Mouse (Mus musculus) kidney, adult 11 months (tissue): ENCODE data around the gene Iqub.

ENCODE experiments used
- DNase-seq: peaks from one replicate; pipeline ENCODE4 v3.0.0; 2022

The Iqub gene

DNA sequence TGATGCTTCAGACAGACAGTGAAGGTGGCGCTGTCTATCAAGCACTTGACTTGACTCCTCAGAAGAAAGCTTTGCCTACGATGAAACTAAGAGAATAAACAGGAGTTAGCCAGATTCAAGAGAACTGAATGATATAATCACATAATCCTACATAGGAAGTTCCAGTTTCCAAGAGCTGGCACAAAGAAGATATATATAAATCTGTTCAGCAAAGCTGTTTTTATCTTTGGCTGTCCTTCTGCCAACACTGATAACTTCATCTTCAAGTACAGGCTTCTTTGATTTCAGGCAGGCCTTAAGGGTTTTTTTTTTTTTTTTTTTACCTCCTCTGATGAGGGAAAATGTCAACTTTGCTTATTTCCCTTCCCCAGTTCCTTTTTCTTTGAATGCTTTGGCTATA, 44.7 kb downstream of the Iqub start:
- DNase-seq = no peak

DNA sequence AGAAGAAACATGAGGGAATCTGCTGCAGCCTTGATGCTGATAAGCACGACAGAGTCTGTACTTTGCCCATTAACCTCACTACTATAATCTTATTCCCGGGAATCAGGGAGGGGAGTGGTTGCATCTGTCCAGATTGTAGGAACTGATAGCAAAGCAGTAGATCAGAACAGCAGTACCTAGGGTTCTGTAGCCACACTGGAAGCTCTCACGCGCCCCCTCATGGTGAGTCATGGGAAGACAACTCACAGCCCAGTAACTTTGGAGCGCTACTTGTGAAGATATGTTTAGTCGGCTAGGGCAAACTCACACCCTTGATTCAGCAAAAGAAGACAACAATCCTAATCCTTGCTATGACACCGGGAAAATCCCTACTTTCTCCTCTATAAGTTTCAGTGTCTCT, 58.8 kb downstream of the Iqub start:
- DNase-seq = peak; percentile 49

DNA sequence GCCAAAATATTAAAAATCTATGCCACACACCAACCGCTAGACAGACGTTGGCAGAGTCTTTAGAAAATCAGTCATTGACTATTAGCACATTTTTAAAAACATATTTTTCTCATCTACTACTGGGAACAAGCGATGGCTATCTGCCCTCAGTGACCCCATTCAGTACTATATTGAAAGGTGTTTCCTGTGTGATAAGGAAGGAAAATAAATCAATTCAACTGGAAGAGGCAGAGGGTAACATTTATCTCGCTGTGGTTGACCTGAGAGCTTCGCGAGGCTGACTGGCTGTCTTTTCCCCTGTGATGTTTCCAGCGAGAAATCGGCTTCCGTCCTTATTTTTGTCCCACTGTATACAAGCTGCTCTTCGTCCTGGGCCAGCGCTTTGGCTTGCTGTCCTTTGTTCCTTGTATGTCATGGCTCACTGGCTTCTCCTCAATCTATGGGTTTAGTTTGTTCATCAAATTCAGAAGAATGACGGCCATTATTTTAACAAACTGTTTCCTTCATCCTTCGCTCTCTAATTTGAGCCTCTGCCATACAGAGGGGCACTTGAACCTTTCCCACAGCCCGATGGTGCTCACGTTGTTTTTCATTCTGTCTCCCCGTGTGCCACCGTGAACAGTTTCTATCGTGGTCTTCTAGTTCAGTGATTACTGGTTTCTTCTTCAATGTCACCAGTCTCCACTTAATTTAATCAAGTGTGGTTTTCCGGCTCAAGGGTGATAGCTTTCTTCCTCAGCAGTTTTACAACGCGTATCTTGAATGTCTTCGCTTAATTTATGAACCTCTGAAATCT, 63.6 kb downstream of the Iqub start:
- DNase-seq = peak; percentile 3

DNA sequence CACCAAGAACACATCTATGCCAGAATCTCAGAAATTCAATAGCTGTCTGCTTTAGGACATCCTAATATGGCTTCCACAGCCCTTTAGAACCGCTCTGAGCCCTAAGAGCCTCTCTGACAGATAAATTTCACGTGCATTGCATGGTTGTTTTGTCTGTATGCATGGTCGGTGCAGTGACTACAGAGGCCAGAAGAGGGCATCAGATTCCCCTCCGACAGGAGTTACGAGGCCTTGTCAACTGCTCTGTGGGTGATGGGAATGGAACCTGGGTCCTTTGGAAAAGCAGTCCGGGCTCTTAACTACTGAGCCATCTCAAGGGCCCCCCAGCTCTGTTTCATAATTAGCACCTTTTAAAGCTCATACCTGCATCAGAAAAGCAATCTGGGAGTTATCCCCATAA, 64.6 kb downstream of the Iqub start:
- no peak for DNase-seq

DNA sequence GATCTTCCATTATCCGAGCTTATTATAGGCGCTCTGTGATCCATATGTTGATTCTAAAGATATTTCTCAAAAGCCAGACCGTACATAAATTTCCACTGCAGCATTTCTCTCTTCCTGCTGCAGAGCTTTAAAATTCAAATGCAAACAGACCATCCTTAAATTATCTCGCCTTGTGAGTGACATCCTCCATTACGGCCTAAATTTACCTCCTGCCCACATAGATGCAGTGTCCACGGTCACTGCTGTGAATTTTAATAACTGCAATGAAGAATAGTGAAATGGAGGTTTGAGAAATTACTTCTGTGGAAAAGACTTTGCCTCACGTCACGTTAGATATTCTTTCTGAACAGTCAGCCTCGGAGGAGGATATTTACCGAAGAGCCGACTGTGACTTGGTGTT, 98.8 kb downstream of the Iqub start:
- no peak for DNase-seq

DNA sequence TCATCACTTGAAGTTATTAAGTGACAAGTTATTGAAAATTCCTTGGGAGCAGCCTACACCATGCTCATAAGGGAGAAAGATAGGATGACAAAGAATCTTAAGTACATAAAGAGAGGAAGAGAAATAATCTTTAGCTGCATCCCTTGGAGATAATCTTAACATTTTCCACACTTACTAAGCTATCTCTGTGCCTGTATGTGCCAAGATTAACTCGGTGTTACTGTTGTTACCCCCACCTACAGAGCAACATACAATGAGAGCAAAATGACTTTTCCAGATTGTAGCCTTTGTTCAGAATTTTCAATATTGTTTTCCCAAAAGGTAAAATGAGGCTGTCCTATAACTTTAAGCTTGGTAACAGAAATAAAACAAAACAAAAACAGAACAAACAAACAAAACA, 99.4 kb downstream of the Iqub start:
- no peak for DNase-seq

DNA sequence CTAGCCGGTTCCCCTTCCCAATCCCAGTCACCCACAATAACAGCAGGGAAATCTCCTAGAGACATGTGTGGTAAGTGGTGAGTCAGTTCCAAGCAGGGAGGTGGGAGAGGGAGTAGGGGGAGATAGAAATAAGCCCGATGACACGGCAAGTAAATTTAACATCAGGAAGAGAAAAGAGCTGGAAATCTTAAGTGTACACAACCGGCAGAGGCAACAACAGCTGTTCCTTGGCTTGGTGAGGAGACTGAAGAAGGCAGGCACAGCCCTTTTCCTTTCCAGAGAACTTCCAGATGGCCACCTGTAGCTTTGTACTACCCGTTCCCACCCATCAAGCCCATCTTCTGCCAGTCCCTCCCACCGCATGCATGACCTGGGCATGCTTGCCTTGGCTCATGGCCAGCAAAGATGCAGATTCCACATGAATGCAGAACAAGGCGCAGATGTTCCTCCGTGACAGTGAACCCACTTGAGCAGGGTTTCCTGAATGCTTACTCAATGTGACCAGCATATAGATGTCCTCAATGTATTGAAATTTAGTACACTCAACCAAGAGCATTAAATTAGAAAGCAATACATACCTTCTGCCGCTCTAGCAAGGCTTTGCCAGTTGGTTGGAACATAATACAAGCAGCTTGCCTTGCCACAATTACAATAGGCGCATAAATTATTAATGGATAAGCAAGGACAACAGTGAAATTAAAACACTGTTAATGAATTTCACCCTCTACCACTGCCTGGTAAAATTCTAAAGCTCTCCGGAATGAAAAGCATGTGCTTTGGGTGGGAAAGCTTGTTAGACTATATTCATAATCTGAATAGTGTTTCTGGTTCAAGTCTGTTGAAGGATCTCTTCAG, 106.1 kb downstream of the Iqub start:
- DNase-seq = no peak

DNA sequence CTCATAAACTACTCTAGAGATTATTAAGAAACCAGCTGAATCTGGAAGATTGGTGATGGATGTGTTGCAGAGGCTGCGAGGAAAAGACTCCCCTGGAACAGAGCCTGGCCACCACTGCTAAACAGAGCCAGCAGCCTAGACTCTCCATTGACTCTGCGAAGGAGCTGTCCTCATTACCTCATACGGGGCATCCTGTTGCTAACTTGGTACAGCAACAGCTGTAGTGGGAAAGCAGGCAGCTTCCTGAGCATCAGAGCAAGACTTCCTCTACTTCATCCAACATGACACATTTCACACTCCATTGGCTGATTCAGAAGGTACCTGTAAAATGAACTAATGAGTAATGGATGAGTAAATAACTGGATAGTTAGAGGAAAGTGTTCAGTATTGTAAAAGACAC, 107.1 kb downstream of the Iqub start:
- DNase-seq = no peak

DNA sequence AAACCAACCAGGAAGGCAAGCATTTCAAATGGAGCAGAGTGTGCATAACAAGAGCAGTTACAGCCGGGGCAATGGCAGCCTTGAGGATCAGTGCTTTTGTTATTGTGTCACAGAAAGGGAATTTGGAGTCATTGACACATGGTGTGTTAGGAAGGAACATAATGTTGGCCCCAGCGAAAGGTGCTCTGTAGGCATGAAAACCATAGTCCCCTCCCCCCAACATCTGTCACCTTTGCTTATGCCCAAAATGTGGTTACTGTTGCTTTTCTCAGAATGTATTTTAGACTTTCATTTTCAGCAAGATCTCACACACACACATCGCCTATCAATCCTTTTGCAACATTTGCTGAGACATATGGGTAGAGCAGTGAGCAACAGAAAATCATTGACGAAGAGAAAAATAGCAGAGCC, 117.6 kb downstream of the Iqub start:
- no peak for DNase-seq
